Comparison of ENCODE assay signal across 15 mouse cellular contexts in the genomic region with DNA sequence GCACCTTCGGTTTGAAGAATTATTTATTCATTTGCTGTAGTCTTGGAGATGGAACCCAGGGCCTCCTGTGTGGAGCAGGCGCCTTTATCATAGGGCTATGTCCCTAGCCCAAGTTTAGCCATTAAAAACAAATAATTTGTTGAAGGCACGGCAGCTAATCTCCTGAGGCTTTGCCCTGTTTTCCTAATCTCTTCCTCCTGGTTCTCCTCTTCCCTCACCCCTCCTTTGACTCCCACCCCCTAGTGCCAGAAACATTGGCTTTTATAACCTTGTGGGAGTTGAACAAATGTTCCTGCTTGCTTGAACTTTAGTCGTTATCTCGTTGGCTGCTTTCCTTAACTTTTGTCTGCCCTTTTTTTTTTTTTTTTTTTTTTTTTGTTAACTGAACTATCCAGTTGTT. TPM values are rescaled to one million over a fixed set of nuclear protein-coding genes. Genes with fewer than 3 reads are reported as not detected.
DNase-seq lines count a peak whose midpoint lies in the region; ATAC-seq and TF ChIP-seq lines count a peak whose summit lies in the region.
"Had no signal": no experiment of that assay in that cellular context is flagged by ENCODE, and none has a peak within 500 bp of the region (broad histone marks: within the 10 kb centered on the region; RNA-seq: fewer than 3 reads in every experiment).

No protein-coding gene starts in this region.

- no peak overlapping the region for H3K27ac ChIP-seq in forebrain, embryonic 12.5 days
- no peak overlapping the region for H3K27ac ChIP-seq in forebrain, postnatal 0 days (ENCODE audit: low read depth, low read length)
- no peak overlapping the region for H3K27ac ChIP-seq in hindbrain, embryonic 15.5 days (replicated peaks)
- no peak overlapping the region for H3K27ac ChIP-seq in hindbrain, embryonic 11.5 days (ENCODE audit: low read depth, low read length)
- peak overlapping the region; percentile 61; the same call in 1 of the 2 replicates for H3K27ac ChIP-seq in lung, embryonic 16.5 days (ENCODE audit: low read length)
- H3K27ac ChIP-seq: limb, embryonic 10.5 days; liver, embryonic 15.5 days; midbrain, embryonic 15.5 days had no signal

- no peak for DNase-seq in forebrain, postnatal 0 days
- DNase-seq in hindbrain, embryonic 11.5 days (ENCODE audit: low spot score), result no peak
- DNase-seq in lung, postnatal 14 days, result no peak
- DNase-seq in embryo, embryonic 10.5 days (ENCODE audit: low spot score), result peak; percentile 18
- no peak for DNase-seq in thymus, postnatal 25 days
- DNase-seq: adrenal gland, postnatal 36 days; cerebellum, postnatal 36 days; gastrocnemius, postnatal 36 days had no signal

- H3K4me1 ChIP-seq in forebrain, embryonic 12.5 days, result 0 out of 2 replicates have a peak, but pooled peaks cover 7% of the 10 kb centered on the region
- 0 out of 2 replicates have a peak, but pooled peaks cover 3% of the 10 kb centered on the region for H3K4me1 ChIP-seq in forebrain, postnatal 0 days (ENCODE audit: insufficient read depth)
- peaks cover 2% of the 10 kb centered on the region; the same call in 1 of the 2 replicates for H3K4me1 ChIP-seq in hindbrain, embryonic 15.5 days (replicated peaks)
- H3K4me1 ChIP-seq in hindbrain, embryonic 11.5 days (replicated peaks; ENCODE audit: control insufficient read depth, insufficient read depth, low read length), result no peaks in the 10 kb centered on the region
- H3K4me1 ChIP-seq in lung, embryonic 16.5 days (replicated peaks; ENCODE audit: control insufficient read depth, insufficient read depth, low read length), result peaks cover 4% of the 10 kb centered on the region; the same call in 1 of the 2 replicates

- H3K9ac ChIP-seq in forebrain, embryonic 12.5 days, result no peak overlapping the region
- no peak overlapping the region for H3K9ac ChIP-seq in forebrain, postnatal 0 days
- H3K9ac ChIP-seq in hindbrain, embryonic 15.5 days, result no peak overlapping the region
- H3K9ac ChIP-seq in hindbrain, embryonic 11.5 days (ENCODE audit: low read depth, low read length), result no peak overlapping the region
- peak overlapping the region; percentile 28; the same call in 1 of the 2 replicates for H3K9ac ChIP-seq in lung, embryonic 16.5 days (ENCODE audit: low read length)
- H3K9ac ChIP-seq: liver, embryonic 15.5 days; midbrain, embryonic 15.5 days had no signal

- H3K4me3 ChIP-seq in forebrain, embryonic 12.5 days (replicated peaks), result no peak overlapping the region
- H3K4me3 ChIP-seq in forebrain, postnatal 0 days (ENCODE audit: low read depth, low read length), result no peak overlapping the region
- H3K4me3 ChIP-seq in hindbrain, embryonic 15.5 days, result no peak overlapping the region
- H3K4me3 ChIP-seq in hindbrain, embryonic 11.5 days (ENCODE audit: low read depth, low read length), result no peak overlapping the region
- peak overlapping the region; percentile 38 for H3K4me3 ChIP-seq in lung, embryonic 16.5 days (ENCODE audit: low read length)
- H3K4me3 ChIP-seq: limb, embryonic 10.5 days; liver, embryonic 15.5 days; midbrain, embryonic 15.5 days had no signal

- H3K4me2 ChIP-seq in forebrain, embryonic 12.5 days, result peak overlapping the region; percentile 17; the same call in 1 of the 2 replicates
- no peak overlapping the region for H3K4me2 ChIP-seq in forebrain, postnatal 0 days (ENCODE audit: low read depth)
- H3K4me2 ChIP-seq in hindbrain, embryonic 15.5 days, result peak overlapping the region; percentile 9; the same call in 1 of the 2 replicates
- no peak overlapping the region for H3K4me2 ChIP-seq in hindbrain, embryonic 11.5 days (replicated peaks; ENCODE audit: low read depth, low read length)
- H3K4me2 ChIP-seq in lung, embryonic 16.5 days (ENCODE audit: low read depth, low read length), result 0 out of 2 replicates have a peak overlapping the region, but pooled peaks have one; percentile 22
- H3K4me2 ChIP-seq: liver, embryonic 15.5 days; midbrain, embryonic 15.5 days had no signal

- 32% methylated on average over 5 of the region's 5 CpGs for WGBS in forebrain, embryonic 12.5 days
- 36% methylated on average over 5 of the region's 5 CpGs for WGBS in forebrain, postnatal 0 days
- 40% methylated on average over 5 of the region's 5 CpGs for WGBS in hindbrain, embryonic 15.5 days
- 22% methylated on average over 5 of the region's 5 CpGs for WGBS in hindbrain, embryonic 11.5 days
- WGBS in lung, embryonic 16.5 days, result 28% methylated on average over 5 of the region's 5 CpGs

- TF ChIP-seq CTCF in forebrain, postnatal 0 days (IDR thresholded peaks at IDR 0.05; ENCODE audit: low read depth), result no peak

- no peaks in the 10 kb centered on the region for H3K36me3 ChIP-seq in forebrain, embryonic 12.5 days (replicated peaks)
- no peaks in the 10 kb centered on the region for H3K36me3 ChIP-seq in forebrain, postnatal 0 days (ENCODE audit: insufficient read depth)
- H3K36me3 ChIP-seq in hindbrain, embryonic 15.5 days, result no peaks in the 10 kb centered on the region
- no peaks in the 10 kb centered on the region for H3K36me3 ChIP-seq in hindbrain, embryonic 11.5 days (ENCODE audit: control insufficient read depth, insufficient read depth, low read length)
- no peaks in the 10 kb centered on the region for H3K36me3 ChIP-seq in lung, embryonic 16.5 days (ENCODE audit: control insufficient read depth, insufficient read depth, low read length)
- H3K36me3 ChIP-seq: limb, embryonic 10.5 days; liver, embryonic 15.5 days; midbrain, embryonic 15.5 days had no signal

- H3K27me3 ChIP-seq in forebrain, embryonic 12.5 days, result no peaks in the 10 kb centered on the region
- no peaks in the 10 kb centered on the region for H3K27me3 ChIP-seq in forebrain, postnatal 0 days (ENCODE audit: insufficient read depth, low read length)
- no peaks in the 10 kb centered on the region for H3K27me3 ChIP-seq in hindbrain, embryonic 15.5 days
- no peaks in the 10 kb centered on the region for H3K27me3 ChIP-seq in hindbrain, embryonic 11.5 days (ENCODE audit: control insufficient read depth, insufficient read depth, low read length)
- no peaks in the 10 kb centered on the region for H3K27me3 ChIP-seq in lung, embryonic 16.5 days (ENCODE audit: control insufficient read depth, insufficient read depth, low read depth, low read length)
- H3K27me3 ChIP-seq: midbrain, embryonic 15.5 days had no signal

- H3K9me3 ChIP-seq in forebrain, embryonic 12.5 days, result no peaks in the 10 kb centered on the region
- no peaks in the 10 kb centered on the region for H3K9me3 ChIP-seq in forebrain, postnatal 0 days (ENCODE audit: low read length)
- H3K9me3 ChIP-seq in hindbrain, embryonic 15.5 days, result no peaks in the 10 kb centered on the region
- no peaks in the 10 kb centered on the region for H3K9me3 ChIP-seq in hindbrain, embryonic 11.5 days (ENCODE audit: control insufficient read depth, low read length)
- no peaks in the 10 kb centered on the region for H3K9me3 ChIP-seq in lung, embryonic 16.5 days (ENCODE audit: control insufficient read depth, low read length)
- H3K9me3 ChIP-seq: limb, embryonic 10.5 days; liver, embryonic 15.5 days; midbrain, embryonic 15.5 days had no signal

- ATAC-seq in forebrain, embryonic 12.5 days (ENCODE audit: low FRiP score), result no peak
- no peak for ATAC-seq in forebrain, postnatal 0 days
- no peak for ATAC-seq in hindbrain, embryonic 15.5 days (ENCODE audit: low FRiP score, low read depth)
- no peak for ATAC-seq in hindbrain, embryonic 11.5 days (ENCODE audit: low FRiP score)
- ATAC-seq in lung, embryonic 16.5 days (ENCODE audit: low read depth), result no peak
- ATAC-seq: intestine, embryonic 16.5 days; midbrain, embryonic 15.5 days had no signal

RNA-seq across cellular contexts. Expression of gene Fhl1, which starts 2.8 kb away (rescaled TPM):
- polyA plus RNA-seq in forebrain, embryonic 12.5 days (2016; fragmentation: Nextera tagmentation; extraction: Ambion mirVana), result 101 and 104 TPM in 2 replicates
- total RNA-seq in forebrain, postnatal 0 days (2014; rRNA removed), result 130 and 202 TPM in 2 replicates
- polyA plus RNA-seq in forebrain, postnatal 0 days (2015; fragmentation: Nextera tagmentation; extraction: Ambion mirVana), result 131 and 157 TPM in 2 replicates
- polyA plus RNA-seq in hindbrain, embryonic 15.5 days (2015; fragmentation: Nextera tagmentation; extraction: Ambion mirVana), result 176 and 182 TPM in 2 replicates
- polyA plus RNA-seq in hindbrain, embryonic 11.5 days (2014; fragmentation: Nextera tagmentation; extraction: Ambion mirVana), result 81.5 and 87.0 TPM in 2 replicates
- polyA plus RNA-seq in lung, embryonic 16.5 days (2015; fragmentation: Nextera tagmentation; extraction: Ambion mirVana), result 545 and 603 TPM in 2 replicates

Comparison
In these comparisons a context has a peak if more than half of its experiments do, and no peak if none do; other contexts are left out.
1. H3K4me2 ChIP-seq: peak in forebrain, embryonic 12.5 days (single experiment), hindbrain, embryonic 15.5 days (single experiment) and lung, embryonic 16.5 days (single experiment); none in forebrain, postnatal 0 days (single experiment) and hindbrain, embryonic 11.5 days (single experiment).